Mouse (Mus musculus): ENCODE measurements around the gene Nr5a1.

DNA sequence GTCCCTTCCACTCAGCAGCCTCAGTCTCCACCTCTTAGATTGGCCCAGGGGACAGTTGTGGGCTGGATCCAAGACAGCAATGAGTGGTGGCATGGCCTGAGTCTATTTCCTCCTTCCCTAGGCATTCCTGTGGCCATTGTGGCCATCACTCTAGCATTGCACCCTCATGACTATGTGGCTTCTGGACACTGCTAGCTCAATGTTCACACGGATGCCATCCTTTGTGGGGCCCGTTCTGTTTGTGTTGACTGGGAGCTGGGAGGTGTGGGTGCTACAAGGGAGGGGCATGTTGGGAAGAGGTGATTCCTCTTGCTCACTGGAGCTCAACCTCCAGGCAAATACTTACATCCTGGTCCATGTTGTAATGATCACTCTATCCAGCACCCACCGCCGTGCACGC is 32.1 kb downstream of the Nr5a1 start:
- no peak for TF ChIP-seq POLR2A (IDR thresholded peaks at IDR 0.05; ENCODE audit: insufficient read length, low read depth)
- no peak for TF ChIP-seq USF1 (IDR thresholded peaks at IDR 0.05; ENCODE audit: low read depth)
- TF ChIP-seq REST (IDR thresholded peaks at IDR 0.05; ENCODE audit: insufficient read depth, insufficient read length) = no peak
- TF ChIP-seq TCF12 (IDR thresholded peaks at IDR 0.05; ENCODE audit: insufficient read depth, poor library complexity, severe bottlenecking) = no peak
- no peak for TF ChIP-seq E2F4 (IDR thresholded peaks at IDR 0.05; ENCODE audit: insufficient read depth)
- no peak for TF ChIP-seq POLR2AphosphoS2 (IDR thresholded peaks at IDR 0.05; ENCODE audit: insufficient read length, low read depth)
- no peak for TF ChIP-seq MAX (IDR thresholded peaks at IDR 0.05; ENCODE audit: low read depth)
